Mouse (Mus musculus) megakaryocyte, embryonic 14.5 days (primary cell): ENCODE measurements around the gene Gm21987. TPM values are rescaled to one million over a fixed set of nuclear protein-coding genes. Genes with fewer than 3 reads are reported as not detected.

Experiments used
- H3K27me3 ChIP-seq: replicated peaks from 2 replicates; pipeline ENCODE3; 2012; ENCODE audit warnings: inconsistent platforms
- H3K36me3 ChIP-seq: replicated peaks from 2 replicates; pipeline ENCODE3; 2012; ENCODE audit warnings: low read length, inconsistent platforms, mixed read lengths
- H3K4me1 ChIP-seq: 2 replicates; pipeline ENCODE4 v1.6.1; 2012; ENCODE audit warnings: inconsistent platforms
- H3K4me3 ChIP-seq: replicated peaks from 2 replicates; pipeline ENCODE3; 2012; ENCODE audit warnings: moderate library complexity, mild to moderate bottlenecking, inconsistent platforms
- H3K9me3 ChIP-seq: 2 replicates; pipeline ENCODE4 v1.6.1; 2012; ENCODE audit warnings: inconsistent platforms
- FLI1 ChIP-seq: IDR thresholded peaks from 2 replicates; pipeline ENCODE4 v1.6.1; 2012; ENCODE audit warnings: low read length, inconsistent platforms, mixed read lengths
- GATA1 ChIP-seq: IDR thresholded peaks from 3 replicates; pipeline ENCODE4 v1.6.1; 2012; ENCODE audit warnings: mixed read lengths, low read length, inconsistent platforms, borderline replicate concordance
- polyA plus RNA-seq: library from polyadenylated mRNA; stranded (reverse); fragments of >175 nt; gene quantifications from 2 replicates; pipeline ENCODE4 v1.2.3, GENCODE M21; 2012; ENCODE audit warnings: low replicate concordance; ENCODE audit not compliant: insufficient read depth

The Gm21987 gene
- polyA plus RNA-seq, 1 experiment: 1,896 TPM

GRCm38 (mm10) chr16:38389284-38389893 is 42.5 kb downstream of the Gm21987 start:
- Histone ChIP-seq H3K9me3 (no peaks in the 10 kb centered on the region), H3K4me3 (peak overlapping the region; percentile 30), H3K36me3 (no peaks in the 10 kb centered on the region), H3K27me3 (no peaks in the 10 kb centered on the region), H3K4me1 (peaks cover 80% of the 10 kb centered on the region)
- no peak for TF ChIP-seq FLI1
- no peak for TF ChIP-seq GATA1

GRCm38 (mm10) chr16:38390322-38390721 is 43.5 kb downstream of the Gm21987 start:
- peaks cover 80% of the 10 kb centered on the region for H3K4me1 ChIP-seq
- TF ChIP-seq FLI1 (no peak), GATA1 (no peak)

GRCm38 (mm10) chr16:38392126-38392894 is 45.5 kb downstream of the Gm21987 start:
- H3K27me3 ChIP-seq: no peaks in the 10 kb centered on the region
- H3K4me1 ChIP-seq: peaks cover 82% of the 10 kb centered on the region
- H3K36me3 ChIP-seq: no peaks in the 10 kb centered on the region
- no peaks in the 10 kb centered on the region for H3K9me3 ChIP-seq
- H3K4me3 ChIP-seq: no peak overlapping the region
- no peak for TF ChIP-seq GATA1
- TF ChIP-seq FLI1: no peak

More at GRCm38 (mm10) chr16:38390322-38390721, 43.5 kb downstream of the Gm21987 start:
- H3K9me3 ChIP-seq: no peaks in the 10 kb centered on the region
- no peak overlapping the region for H3K4me3 ChIP-seq
- no peaks in the 10 kb centered on the region for H3K27me3 ChIP-seq
- H3K36me3 ChIP-seq: no peaks in the 10 kb centered on the region

GRCm38 (mm10) chr16:38394191-38394618 is 47.4 kb downstream of the Gm21987 start:
- TF ChIP-seq FLI1 (no peak), GATA1 (no peak)
- Histone ChIP-seq H3K4me1 (peaks cover 78% of the 10 kb centered on the region), H3K9me3 (no peaks in the 10 kb centered on the region), H3K27me3 (no peaks in the 10 kb centered on the region), H3K4me3 (peak overlapping the region; percentile 62), H3K36me3 (no peaks in the 10 kb centered on the region)

GRCm38 (mm10) chr16:38395060-38395730 is 48.4 kb downstream of the Gm21987 start:
- TF ChIP-seq GATA1: no peak
- TF ChIP-seq FLI1: no peak
- peak overlapping the region; percentile 53 for H3K4me3 ChIP-seq
- peaks cover 78% of the 10 kb centered on the region for H3K4me1 ChIP-seq
- H3K36me3 ChIP-seq: no peaks in the 10 kb centered on the region
- no peaks in the 10 kb centered on the region for H3K27me3 ChIP-seq
- no peaks in the 10 kb centered on the region for H3K9me3 ChIP-seq

GRCm38 (mm10) chr16:38396155-38396554 is 49.3 kb downstream of the Gm21987 start:
- Histone ChIP-seq H3K27me3 (no peaks in the 10 kb centered on the region), H3K4me1 (peaks cover 81% of the 10 kb centered on the region), H3K9me3 (no peaks in the 10 kb centered on the region), H3K4me3 (peak overlapping the region; percentile 83), H3K36me3 (no peaks in the 10 kb centered on the region)
- TF ChIP-seq GATA1: no peak
- no peak for TF ChIP-seq FLI1

GRCm38 (mm10) chr16:38398266-38398665 is 51.4 kb downstream of the Gm21987 start:
- Histone ChIP-seq H3K9me3 (no peaks in the 10 kb centered on the region), H3K4me1 (peaks cover 84% of the 10 kb centered on the region), H3K27me3 (no peaks in the 10 kb centered on the region), H3K36me3 (no peaks in the 10 kb centered on the region), H3K4me3 (no peak overlapping the region)
- TF ChIP-seq GATA1 (no peak), FLI1 (no peak)

- H3K4me1 ChIP-seq: peaks cover 83% of the 10 kb centered on the region
- no peaks in the 10 kb centered on the region for H3K27me3 ChIP-seq
- H3K4me3 ChIP-seq: peak overlapping the region; percentile 20
- no peaks in the 10 kb centered on the region for H3K9me3 ChIP-seq
- no peaks in the 10 kb centered on the region for H3K36me3 ChIP-seq
- TF ChIP-seq GATA1 (no peak), FLI1 (no peak)
Observed at GRCm38 (mm10) chr16:38399076-38399475, 52.2 kb downstream of the Gm21987 start.

- no peak for TF ChIP-seq FLI1
- no peak for TF ChIP-seq GATA1
- no peaks in the 10 kb centered on the region for H3K36me3 ChIP-seq
- no peaks in the 10 kb centered on the region for H3K9me3 ChIP-seq
- H3K4me1 ChIP-seq: peaks cover 79% of the 10 kb centered on the region
- peak overlapping the region; percentile 78 for H3K4me3 ChIP-seq
- H3K27me3 ChIP-seq: no peaks in the 10 kb centered on the region
Observed at GRCm38 (mm10) chr16:38399531-38400231, 52.8 kb downstream of the Gm21987 start.
